Mouse (Mus musculus) liver, postnatal 0 days (tissue): ENCODE measurements around the gene Lrrc75b. TPM values are rescaled to one million over a fixed set of nuclear protein-coding genes. Genes with fewer than 3 reads are reported as not detected.
"Not testable (repeated sequence)": the region's sequence is repeated elsewhere in the genome, so short reads cannot be mapped to it uniquely, and the experiment has no call there.

Source experiments
- ATAC-seq: fragments of 200-750 bp; cut with Nextera tagmentation; 2 replicates; pipeline ENCODE4 v1.8.0; 2017; ENCODE audit warnings: mild to moderate bottlenecking, moderate library complexity
- DNase-seq: peaks from one replicate; pipeline ENCODE4 v3.0.0-alpha.2; 2016
- H3K27ac ChIP-seq: fragments of 300-500 bp; sonication (generic); 2 replicates; pipeline ENCODE4 v1.5.1; 2014; ENCODE audit warnings: antibody characterized with exemption, moderate library complexity, mild to moderate bottlenecking, low read depth
- H3K27me3 ChIP-seq: fragments of 300-500 bp; sonication (generic); 2 replicates; pipeline ENCODE4 v1.6.1; 2014; ENCODE audit warnings: low read length, control low read depth, mixed read lengths; ENCODE audit not compliant: insufficient read depth
- H3K36me3 ChIP-seq: fragments of 300-500 bp; sonication (generic); replicated peaks from 2 replicates; pipeline ENCODE4 v1.6.1; 2014; ENCODE audit warnings: mild to moderate bottlenecking, control low read depth, low read length, moderate library complexity, mixed read lengths; ENCODE audit not compliant: insufficient read depth
- H3K4me1 ChIP-seq: fragments of 300-500 bp; sonication (generic); 2 replicates; pipeline ENCODE4 v1.6.1; 2014; ENCODE audit warnings: antibody characterized with exemption, mild to moderate bottlenecking, control low read depth; ENCODE audit not compliant: insufficient read depth
- H3K4me2 ChIP-seq: fragments of 300-500 bp; sonication (generic); 2 replicates; pipeline ENCODE4 v1.6.1; 2014; ENCODE audit warnings: low read depth, mild to moderate bottlenecking, low read length, moderate library complexity, mixed read lengths
- H3K4me3 ChIP-seq: fragments of 300-500 bp; sonication (generic); 2 replicates; pipeline ENCODE4 v1.5.1; 2014; ENCODE audit warnings: low read depth, low read length
- H3K9ac ChIP-seq: fragments of 300-500 bp; sonication (generic); replicated peaks from 2 replicates; pipeline ENCODE4 v1.6.1; 2014; ENCODE audit warnings: mild to moderate bottlenecking, moderate library complexity
- H3K9me3 ChIP-seq: fragments of 300-500 bp; sonication (generic); 2 replicates; pipeline ENCODE4 v1.6.1; 2016; ENCODE audit warnings: mild to moderate bottlenecking, control low read depth, low read length, mixed read lengths
- CTCF ChIP-seq: sonication (generic); IDR thresholded peaks from 2 replicates; pipeline ENCODE4 v1.5.1; 2016; ENCODE audit warnings: antibody characterized with exemption, low read depth
- EP300 ChIP-seq: IDR thresholded peaks from 2 replicates; pipeline ENCODE4 v1.6.1; 2016; ENCODE audit warnings: antibody characterized with exemption, low read depth, mild to moderate bottlenecking
- WGBS: fragments of 180-500 bp; shearing (Covaris S2); extraction: QIAGEN DNeasy Blood & Tissue Kit; methylation state at CpG from one replicate; pipeline ENCODE4 v1.1.7; 2014; ENCODE audit not compliant: insufficient replicate concordance; 5-methylcytosine and 5-hydroxymethylcytosine counted together
- polyA plus RNA-seq: library from polyadenylated mRNA; unstranded; fragments of >200 nt; fragmentation: Nextera tagmentation; extraction: Ambion mirVana; gene quantifications from 2 replicates; pipeline ENCODE4 v1.2.1, GENCODE M21; 2015

Gene Lrrc75b
- polyA plus RNA-seq, 1 experiment from 2014 or later = 0.05 TPM

DNA sequence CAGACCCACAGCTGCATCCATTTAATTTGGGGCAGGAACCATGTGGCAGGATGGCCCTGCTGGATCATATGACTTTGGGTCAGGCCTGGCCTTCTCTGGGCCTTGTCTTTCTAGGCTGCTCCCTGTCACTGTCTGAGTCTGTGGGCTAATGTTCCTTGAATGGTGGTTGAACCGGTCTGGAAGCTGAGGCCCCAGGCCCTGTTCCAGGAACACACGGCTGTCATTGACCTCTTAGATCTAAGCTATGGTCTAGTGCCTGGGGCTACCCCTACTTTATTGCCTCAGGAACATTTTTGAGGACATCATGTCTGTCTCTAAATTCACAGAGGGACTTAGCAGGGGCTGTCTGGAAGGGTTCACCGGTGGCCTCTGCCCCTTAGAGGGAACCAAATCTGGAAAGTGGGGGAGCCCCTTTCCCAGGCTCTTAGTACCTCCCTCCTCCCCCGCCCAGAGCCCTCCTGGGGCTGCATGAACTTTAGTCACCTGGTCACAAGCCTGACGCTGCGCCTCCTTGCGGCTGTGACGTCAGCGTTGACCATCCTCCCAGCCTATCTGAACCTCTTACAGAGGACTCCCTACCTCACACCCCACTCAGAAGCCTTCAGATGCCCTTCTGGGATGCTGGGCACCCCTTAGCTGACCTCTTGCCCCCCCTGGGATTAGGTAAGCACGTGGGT, 11.0 kb upstream of the Lrrc75b start:
- 39% methylated on average over 10 of the region's 10 CpGs for WGBS
- no peak overlapping the region for H3K9ac ChIP-seq
- no peaks in the 10 kb centered on the region for H3K36me3 ChIP-seq
- DNase-seq (no peak), ATAC-seq (no peak)
- no peaks in the 10 kb centered on the region for H3K9me3 ChIP-seq
- H3K27ac ChIP-seq = no peak overlapping the region
- H3K4me2 ChIP-seq = no peak overlapping the region
- no peaks in the 10 kb centered on the region for H3K27me3 ChIP-seq
- peaks cover 7% of the 10 kb centered on the region for H3K4me1 ChIP-seq
- no peak overlapping the region for H3K4me3 ChIP-seq
- no peak for TF ChIP-seq CTCF
- no peak for TF ChIP-seq EP300

DNA sequence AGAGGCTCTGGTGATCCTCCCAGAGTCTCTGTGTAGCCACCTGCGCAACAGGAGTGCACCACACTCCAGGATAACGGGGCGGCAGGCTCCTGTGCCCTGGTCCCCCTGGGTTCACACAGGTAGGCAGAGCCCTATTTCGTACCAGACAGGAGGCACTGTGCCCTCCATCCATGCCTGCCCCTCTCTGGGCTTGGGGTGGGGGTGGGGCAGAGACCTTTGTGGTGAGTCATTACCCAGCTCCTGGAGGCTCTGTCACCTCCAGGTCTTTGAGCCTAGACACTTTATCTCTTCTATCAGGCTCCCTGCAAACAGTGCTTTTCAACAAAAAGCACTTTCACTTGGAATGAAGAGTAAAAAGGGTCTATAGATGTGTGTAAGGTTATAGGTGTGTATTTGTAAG, 8.7 kb upstream of the Lrrc75b start:
- TF ChIP-seq CTCF (no peak), EP300 (no peak)
- DNase-seq (peak; percentile 44), ATAC-seq (peak; percentile 32; the same call in 1 of the 2 replicates)
- 0 out of 2 replicates have a peak overlapping the region, but pooled peaks have one; percentile 16 for H3K9ac ChIP-seq
- H3K27ac ChIP-seq = peak overlapping the region; percentile 35; the same call in 1 of the 2 replicates
- peak overlapping the region; percentile 55 for H3K4me2 ChIP-seq
- no peaks in the 10 kb centered on the region for H3K27me3 ChIP-seq
- 48% methylated on average over 4 of the region's 4 CpGs for WGBS
- peak overlapping the region; percentile 38 for H3K4me3 ChIP-seq
- no peaks in the 10 kb centered on the region for H3K9me3 ChIP-seq
- H3K4me1 ChIP-seq = peaks cover 21% of the 10 kb centered on the region
- H3K36me3 ChIP-seq = no peaks in the 10 kb centered on the region

DNA sequence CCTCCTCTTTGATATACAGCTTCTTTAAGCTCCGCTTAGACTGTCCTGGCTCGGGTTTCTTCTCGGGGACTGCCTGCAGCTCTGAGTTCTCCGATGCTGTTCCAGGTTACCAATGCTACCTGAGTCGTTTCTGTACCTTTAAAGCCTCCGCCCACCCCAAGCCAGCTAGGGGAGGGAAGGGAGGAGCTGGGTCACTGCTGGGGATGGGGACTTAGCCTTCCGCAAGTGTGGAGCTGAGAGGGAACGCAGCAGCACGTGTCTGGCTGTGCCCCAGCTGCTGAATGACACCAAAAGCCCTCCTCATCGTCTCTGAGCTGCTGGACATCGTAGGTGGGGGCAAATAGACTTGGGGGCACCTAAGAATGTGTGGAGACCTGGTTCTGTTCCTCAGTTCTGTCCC, 8.3 kb upstream of the Lrrc75b start:
- ATAC-seq (peak; percentile 54; the same call in 1 of the 2 replicates), DNase-seq (no peak)
- 35% methylated on average over 11 of the region's 11 CpGs for WGBS
- peaks cover 24% of the 10 kb centered on the region for H3K4me1 ChIP-seq
- no peaks in the 10 kb centered on the region for H3K9me3 ChIP-seq
- no peaks in the 10 kb centered on the region for H3K27me3 ChIP-seq
- peak overlapping the region; percentile 55 for H3K4me2 ChIP-seq
- H3K9ac ChIP-seq = 0 out of 2 replicates have a peak overlapping the region, but pooled peaks have one; percentile 16
- no peaks in the 10 kb centered on the region for H3K36me3 ChIP-seq
- H3K27ac ChIP-seq = peak overlapping the region; percentile 35
- TF ChIP-seq CTCF (no peak), EP300 (no peak)
- peak overlapping the region; percentile 38 for H3K4me3 ChIP-seq

DNA sequence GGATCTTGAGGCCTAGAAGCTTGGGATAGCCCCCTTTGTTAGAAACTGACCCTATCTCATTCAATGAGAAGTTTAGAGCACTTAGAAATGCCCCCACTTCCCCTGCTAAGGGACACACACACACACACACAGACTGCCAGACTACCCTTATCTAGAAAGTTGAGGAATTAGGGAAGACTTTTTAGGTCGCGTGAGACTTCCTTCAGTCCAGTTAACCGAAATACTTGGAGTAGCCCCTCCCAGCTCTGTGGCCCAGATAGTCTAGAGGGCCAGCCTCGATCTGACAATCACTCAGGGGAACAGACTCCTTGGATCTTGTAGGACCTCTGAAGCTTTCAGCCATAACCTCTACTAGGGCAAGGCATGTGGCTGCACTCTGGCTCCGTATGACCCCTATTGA, 7.9 kb upstream of the Lrrc75b start:
- peak overlapping the region; percentile 55 for H3K4me2 ChIP-seq
- peak overlapping the region; percentile 34 for H3K27ac ChIP-seq
- DNase-seq (no peak), ATAC-seq (no peak)
- TF ChIP-seq CTCF (no peak), EP300 (no peak)
- no peak overlapping the region for H3K9ac ChIP-seq
- 39% methylated on average over 5 of the region's 5 CpGs for WGBS
- H3K9me3 ChIP-seq = no peaks in the 10 kb centered on the region
- H3K4me1 ChIP-seq = peaks cover 24% of the 10 kb centered on the region
- H3K36me3 ChIP-seq = no peaks in the 10 kb centered on the region
- H3K27me3 ChIP-seq = no peaks in the 10 kb centered on the region
- H3K4me3 ChIP-seq = no peak overlapping the region

DNA sequence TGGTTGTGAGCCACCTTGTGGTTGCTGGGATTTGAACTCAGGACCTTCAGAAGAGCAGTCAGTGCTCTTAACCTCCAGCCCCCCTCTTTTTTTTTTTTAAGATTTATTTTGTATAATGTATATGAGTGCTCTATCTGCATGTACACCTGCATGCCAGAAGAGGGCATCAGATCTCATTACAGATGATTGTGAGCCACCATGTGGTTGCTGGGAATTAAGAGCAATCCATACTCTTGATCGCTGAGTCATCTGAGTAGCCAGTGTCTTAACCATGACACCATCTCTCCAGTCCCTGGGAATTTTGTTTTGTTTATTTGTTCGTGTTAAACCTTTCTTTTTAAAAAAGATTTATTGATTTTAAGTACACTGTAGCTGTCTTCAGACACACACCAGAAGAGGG, 6.6 kb upstream of the Lrrc75b start:
- DNase-seq, H3K27ac ChIP-seq, H3K9ac ChIP-seq, H3K9me3 ChIP-seq, H3K4me3 ChIP-seq, ATAC-seq, H3K27me3 ChIP-seq, H3K36me3 ChIP-seq, H3K4me2 ChIP-seq: not testable (repeated sequence)
- 84% methylated on average over 2 of the region's 2 CpGs for WGBS
- TF ChIP-seq CTCF = 0 out of 2 replicates have a peak, but pooled peaks have one; percentile 30
- H3K4me1 ChIP-seq = peaks cover 24% of the 10 kb centered on the region

DNA sequence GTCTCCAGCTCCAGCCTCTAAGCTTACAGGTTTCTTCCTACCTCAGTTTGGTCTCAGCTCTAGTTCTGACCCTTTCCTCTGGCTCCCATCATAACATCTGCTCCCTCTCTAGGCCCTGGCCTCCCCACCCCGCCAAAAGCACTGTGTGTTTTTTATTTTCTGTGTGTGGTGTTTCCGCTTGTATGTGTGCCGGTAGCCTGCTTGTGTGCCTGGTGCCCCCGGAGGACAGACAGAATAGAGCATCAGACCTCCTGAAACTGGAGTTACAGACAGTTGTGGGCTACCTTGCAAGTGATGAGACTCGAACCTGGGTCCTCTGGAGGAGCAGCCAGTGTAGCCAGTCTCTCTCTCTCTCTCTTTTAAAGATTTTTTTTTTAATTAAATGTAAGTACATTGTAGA, 6.2 kb upstream of the Lrrc75b start:
- Histone ChIP-seq H3K36me3 (no peaks in the 10 kb centered on the region), H3K27me3 (peaks cover 6% of the 10 kb centered on the region), H3K27ac (peak overlapping the region; percentile 73), H3K9ac (no peak overlapping the region), H3K4me3 (0 out of 2 replicates have a peak overlapping the region, but pooled peaks have one; percentile 12), H3K4me1 (peaks cover 24% of the 10 kb centered on the region), H3K4me2 (peak overlapping the region; percentile 20), H3K9me3 (no peaks in the 10 kb centered on the region)
- WGBS = 46% methylated on average over 5 of the region's 5 CpGs
- ATAC-seq (peak; percentile 37; the same call in 1 of the 2 replicates), DNase-seq (no peak)
- TF ChIP-seq EP300 = no peak
- TF ChIP-seq CTCF = peak; percentile 15
